Mouse (Mus musculus) forebrain, embryonic 11.5 days (tissue): Measurements from ENCODE around the gene Flrt2. TPM values are rescaled to one million over a fixed set of nuclear protein-coding genes. Genes with fewer than 3 reads are reported as not detected.

ENCODE experiments used
- ATAC-seq: fragments of 200-750 bp; cut with Nextera tagmentation; replicated peaks from 2 replicates; pipeline ENCODE4 v1.8.0; 2017; ENCODE audit warnings: moderate TSS enrichment; ENCODE audit not compliant: low FRiP score
- DNase-seq: peaks from one replicate; pipeline ENCODE4 v3.0.0-alpha.2; 2017; ENCODE audit warnings: low spot score
- H3K27ac ChIP-seq: fragments of 300-500 bp; sonication (generic); 2 replicates; pipeline ENCODE4 v1.5.1; 2014; ENCODE audit warnings: low read depth, low read length
- H3K27me3 ChIP-seq: fragments of 300-500 bp; sonication (generic); 2 replicates; pipeline ENCODE4 v1.6.1; 2014; ENCODE audit warnings: mild to moderate bottlenecking, low read length, mixed read lengths; ENCODE audit not compliant: control insufficient read depth, insufficient read depth
- H3K36me3 ChIP-seq: fragments of 300-500 bp; sonication (generic); 2 replicates; pipeline ENCODE4 v1.6.1; 2014; ENCODE audit warnings: mild to moderate bottlenecking, low read length, moderate library complexity, mixed read lengths; ENCODE audit not compliant: control insufficient read depth, insufficient read depth
- H3K4me1 ChIP-seq: fragments of 300-500 bp; sonication (generic); replicated peaks from 2 replicates; pipeline ENCODE4 v1.6.1; 2014; ENCODE audit warnings: low read length, mixed read lengths; ENCODE audit not compliant: control insufficient read depth, insufficient read depth
- H3K4me2 ChIP-seq: fragments of 300-500 bp; sonication (generic); 2 replicates; pipeline ENCODE4 v1.6.1; 2014; ENCODE audit warnings: low read depth, mild to moderate bottlenecking, low read length, moderate library complexity, mixed read lengths; ENCODE audit not compliant: severe bottlenecking
- H3K4me3 ChIP-seq: fragments of 300-500 bp; sonication (generic); 2 replicates; pipeline ENCODE4 v1.5.1; 2014; ENCODE audit warnings: low read depth, low read length
- H3K9ac ChIP-seq: fragments of 300-500 bp; sonication (generic); 2 replicates; pipeline ENCODE4 v1.6.1; 2014; ENCODE audit warnings: low read length
- H3K9me3 ChIP-seq: fragments of 300-500 bp; sonication (generic); 2 replicates; pipeline ENCODE4 v1.6.1; 2016; ENCODE audit warnings: low read length, mixed read lengths; ENCODE audit not compliant: control insufficient read depth
- WGBS: fragments of 180-500 bp; shearing (Covaris S2); extraction: QIAGEN DNeasy Blood & Tissue Kit; methylation state at CpG from one replicate; pipeline ENCODE4 v1.1.7; 2014; 5-methylcytosine and 5-hydroxymethylcytosine counted together
- polyA plus RNA-seq: library from polyadenylated mRNA; unstranded; fragments of >200 nt; fragmentation: Nextera tagmentation; extraction: Ambion mirVana; gene quantifications from 2 replicates; pipeline ENCODE4 v1.2.1, GENCODE M21; 2014

The Flrt2 gene
- polyA plus RNA-seq, 1 experiment from 2014 or later = 19.3 TPM

DNA sequence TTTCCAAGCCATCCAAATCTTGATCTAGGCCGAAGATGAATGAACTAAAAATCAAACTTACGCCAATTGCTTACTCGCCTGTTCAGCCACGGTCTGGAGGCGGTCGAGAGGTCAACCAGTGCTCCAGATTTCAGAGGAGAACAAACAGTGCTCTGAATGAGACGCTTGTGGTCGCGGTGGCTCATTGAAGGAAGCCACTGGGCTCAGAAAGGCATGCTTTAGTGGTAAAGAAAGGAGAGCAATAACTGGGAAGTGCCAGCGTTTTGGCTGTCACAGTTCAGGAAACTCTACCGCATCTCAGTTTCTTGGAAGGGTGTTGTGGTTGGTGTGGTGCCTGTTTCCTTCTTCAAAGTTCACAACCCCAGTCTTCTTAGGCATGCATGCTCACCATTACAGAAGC is 49.3 kb downstream of the Flrt2 start:
- WGBS = 85% methylated on average over 11 of the region's 11 CpGs
- Histone ChIP-seq H3K27me3 (no peaks in the 10 kb centered on the region), H3K9me3 (no peaks in the 10 kb centered on the region)

GRCm38 (mm10) chr12:95744307-95744706 is 52.3 kb downstream of the Flrt2 start:
- Histone ChIP-seq H3K4me3 (no peak overlapping the region), H3K27ac (no peak overlapping the region), H3K4me1 (no peaks in the 10 kb centered on the region), H3K4me2 (no peak overlapping the region), H3K9ac (no peak overlapping the region), H3K36me3 (no peaks in the 10 kb centered on the region), H3K9me3 (no peaks in the 10 kb centered on the region), H3K27me3 (no peaks in the 10 kb centered on the region)
- 66% methylated on average over 4 of the region's 4 CpGs for WGBS
- ATAC-seq (no peak), DNase-seq (no peak)

More for the DNA sequence above, 49.3 kb downstream of the Flrt2 start:
- ATAC-seq = no peak
- DNase-seq = no peak
- Histone ChIP-seq H3K27ac (no peak overlapping the region), H3K4me1 (no peaks in the 10 kb centered on the region), H3K36me3 (no peaks in the 10 kb centered on the region), H3K4me3 (no peak overlapping the region), H3K4me2 (no peak overlapping the region), H3K9ac (no peak overlapping the region)

GRCm38 (mm10) chr12:95746856-95747579 is 55.0 kb downstream of the Flrt2 start:
- H3K9ac ChIP-seq = no peak overlapping the region
- H3K36me3 ChIP-seq = no peaks in the 10 kb centered on the region
- H3K4me1 ChIP-seq = no peaks in the 10 kb centered on the region
- 71% methylated on average over 10 of the region's 10 CpGs for WGBS
- H3K9me3 ChIP-seq = no peaks in the 10 kb centered on the region
- no peak overlapping the region for H3K27ac ChIP-seq
- no peak overlapping the region for H3K4me2 ChIP-seq
- H3K4me3 ChIP-seq = no peak overlapping the region
- H3K27me3 ChIP-seq = no peaks in the 10 kb centered on the region
- ATAC-seq (no peak), DNase-seq (no peak)

DNA sequence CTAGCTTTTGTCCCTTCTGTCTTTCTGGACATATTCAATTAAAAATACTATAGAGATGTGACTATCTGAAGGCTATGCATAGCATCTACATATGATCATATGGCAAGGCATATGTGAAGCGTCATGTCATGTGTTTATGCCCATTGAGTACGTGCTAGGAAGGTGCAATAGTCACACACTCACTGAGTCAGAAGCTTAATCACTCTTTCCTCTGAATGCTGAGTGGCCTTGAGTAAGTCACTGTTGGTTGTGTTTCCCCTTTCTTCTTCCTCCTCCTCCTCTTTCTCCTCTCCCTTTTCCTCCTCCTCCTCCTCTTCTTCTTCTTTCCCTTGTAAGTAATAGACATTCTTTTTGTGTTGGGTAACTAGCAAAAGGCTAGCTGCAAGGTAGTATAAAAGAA is 56.7 kb downstream of the Flrt2 start:
- no peaks in the 10 kb centered on the region for H3K27me3 ChIP-seq
- H3K36me3 ChIP-seq = no peaks in the 10 kb centered on the region
- 96% methylated on average over 2 of the region's 2 CpGs for WGBS
- no peak overlapping the region for H3K27ac ChIP-seq
- no peak for DNase-seq
- no peak for ATAC-seq
- H3K4me2 ChIP-seq = no peak overlapping the region
- H3K9me3 ChIP-seq = no peaks in the 10 kb centered on the region
- no peak overlapping the region for H3K4me3 ChIP-seq
- no peaks in the 10 kb centered on the region for H3K4me1 ChIP-seq
- no peak overlapping the region for H3K9ac ChIP-seq

DNA sequence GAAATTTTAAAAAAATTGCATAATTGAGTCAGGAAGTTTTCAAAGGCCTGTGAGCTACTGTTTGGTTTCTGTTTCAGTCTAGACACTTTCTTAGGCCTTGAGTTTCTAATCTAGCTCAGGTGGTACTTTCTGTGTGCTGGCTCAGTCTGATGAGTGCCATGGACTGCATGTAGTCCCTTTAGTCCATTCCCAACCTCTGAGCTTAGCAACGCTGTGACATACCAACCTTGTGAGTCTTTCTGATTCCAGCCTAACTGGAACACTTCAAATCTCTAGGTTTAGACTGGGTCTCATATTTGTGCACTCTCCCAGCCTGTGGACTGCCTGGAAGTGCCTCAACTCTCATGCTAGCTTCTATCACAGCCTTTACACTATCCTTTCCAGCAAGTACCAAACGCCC is 57.2 kb downstream of the Flrt2 start:
- ATAC-seq = no peak
- WGBS = 90% methylated on average over 2 of the region's 2 CpGs
- H3K4me3 ChIP-seq = no peak overlapping the region
- H3K27ac ChIP-seq = no peak overlapping the region
- no peak for DNase-seq
- H3K9me3 ChIP-seq = no peaks in the 10 kb centered on the region
- H3K27me3 ChIP-seq = no peaks in the 10 kb centered on the region
- H3K9ac ChIP-seq = no peak overlapping the region
- H3K4me1 ChIP-seq = no peaks in the 10 kb centered on the region
- no peak overlapping the region for H3K4me2 ChIP-seq
- no peaks in the 10 kb centered on the region for H3K36me3 ChIP-seq

DNA sequence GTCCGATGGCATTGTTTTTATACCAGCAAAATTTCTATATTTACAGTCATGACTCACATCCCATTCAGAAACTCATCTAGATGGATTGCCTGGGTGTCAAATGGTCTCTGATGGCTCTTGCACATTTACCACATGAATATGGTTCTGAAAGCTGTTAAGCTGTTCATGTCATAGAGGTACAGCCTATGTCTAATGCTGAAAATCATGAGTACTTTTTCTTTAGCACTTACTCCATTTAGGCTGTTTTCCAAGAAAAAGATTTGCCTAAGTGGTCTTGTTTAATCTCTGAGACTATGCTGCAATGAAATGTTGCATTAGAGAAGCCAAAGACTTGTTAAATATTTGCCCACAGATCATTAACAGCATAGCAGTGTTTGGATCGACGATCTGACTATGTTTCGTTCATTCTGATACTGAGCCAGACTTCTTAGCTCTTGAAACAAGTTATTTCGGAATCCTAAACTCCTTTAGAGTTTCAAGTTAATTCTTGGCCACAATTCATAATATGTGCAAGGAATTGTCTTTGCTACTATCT is 67.3 kb downstream of the Flrt2 start:
- no peak for DNase-seq
- no peak overlapping the region for H3K4me2 ChIP-seq
- H3K9me3 ChIP-seq = no peaks in the 10 kb centered on the region
- no peaks in the 10 kb centered on the region for H3K4me1 ChIP-seq
- ATAC-seq = no peak
- H3K9ac ChIP-seq = no peak overlapping the region
- no peaks in the 10 kb centered on the region for H3K36me3 ChIP-seq
- H3K4me3 ChIP-seq = no peak overlapping the region
- WGBS = 96% methylated on average over 5 of the region's 5 CpGs
- H3K27me3 ChIP-seq = no peaks in the 10 kb centered on the region
- no peak overlapping the region for H3K27ac ChIP-seq

GRCm38 (mm10) chr12:95765255-95765654 is 73.2 kb downstream of the Flrt2 start:
- Histone ChIP-seq H3K9me3 (no peaks in the 10 kb centered on the region), H3K4me1 (no peaks in the 10 kb centered on the region), H3K4me3 (no peak overlapping the region), H3K27ac (no peak overlapping the region), H3K4me2 (no peak overlapping the region), H3K27me3 (no peaks in the 10 kb centered on the region), H3K9ac (no peak overlapping the region), H3K36me3 (no peaks in the 10 kb centered on the region)
- no peak for ATAC-seq
- no peak for DNase-seq
- WGBS = 89% methylated on average over 4 of the region's 4 CpGs

- no peak overlapping the region for H3K4me3 ChIP-seq
- no peaks in the 10 kb centered on the region for H3K27me3 ChIP-seq
- H3K36me3 ChIP-seq = no peaks in the 10 kb centered on the region
- no peak for DNase-seq
- H3K4me2 ChIP-seq = no peak overlapping the region
- WGBS = 76% methylated on average over 2 of the region's 2 CpGs
- no peak overlapping the region for H3K9ac ChIP-seq
- no peak overlapping the region for H3K27ac ChIP-seq
- no peaks in the 10 kb centered on the region for H3K4me1 ChIP-seq
- ATAC-seq = no peak
- H3K9me3 ChIP-seq = no peaks in the 10 kb centered on the region
Measured at GRCm38 (mm10) chr12:95769041-95769440, 77.0 kb downstream of the Flrt2 start.

- Histone ChIP-seq H3K4me3 (no peak overlapping the region), H3K27ac (no peak overlapping the region), H3K9me3 (no peaks in the 10 kb centered on the region), H3K4me2 (no peak overlapping the region), H3K4me1 (no peaks in the 10 kb centered on the region), H3K36me3 (no peaks in the 10 kb centered on the region), H3K27me3 (no peaks in the 10 kb centered on the region), H3K9ac (no peak overlapping the region)
- DNase-seq (no peak), ATAC-seq (no peak)
- WGBS = 88% methylated on average over 3 of the region's 3 CpGs
Measured at GRCm38 (mm10) chr12:95770251-95770650, 78.2 kb downstream of the Flrt2 start.
